Mouse (Mus musculus): ENCODE measurements around the gene Noxo1. TPM values are rescaled to one million over a fixed set of nuclear protein-coding genes. Genes with fewer than 3 reads are reported as not detected.
A peak's percentile ranks its signal among the peaks of the same experiment; 100 is the strongest.

The Noxo1 gene
- polyA plus RNA-seq, 1 experiment = 0.02 TPM

DNA sequence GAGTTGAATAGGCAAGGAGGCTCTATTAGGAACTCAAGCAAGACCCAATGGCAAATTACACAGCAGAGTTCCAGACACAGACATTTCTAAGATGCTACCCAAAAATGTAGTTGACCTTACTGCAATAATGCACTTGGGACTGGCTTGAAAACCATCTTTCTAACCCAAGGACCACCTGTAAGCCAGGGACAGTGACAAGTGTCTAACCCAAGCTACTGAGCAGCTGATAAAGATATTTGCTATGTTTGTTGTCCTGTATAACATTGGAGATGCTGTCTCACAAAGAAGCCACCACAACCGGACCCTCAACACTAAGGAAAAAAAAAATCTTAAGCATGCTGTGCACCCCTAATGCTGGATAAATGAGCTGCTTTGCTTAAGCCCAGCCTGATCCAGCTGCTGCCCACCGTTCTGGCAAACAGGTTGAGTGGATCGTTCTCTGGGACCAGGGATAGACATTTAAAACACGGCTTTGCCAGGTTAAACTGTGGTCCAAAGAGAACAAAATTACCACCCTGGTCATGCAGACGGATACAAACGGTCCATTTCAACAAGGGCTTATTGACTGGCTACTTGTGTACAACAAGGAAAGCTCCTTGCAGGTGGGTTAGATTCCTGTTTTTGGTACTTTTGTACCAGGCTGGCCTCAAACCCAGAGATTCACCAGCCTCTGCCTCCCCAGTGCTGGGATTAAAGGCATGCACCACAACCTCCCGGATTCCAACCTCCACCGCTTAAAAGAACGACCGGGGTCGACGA, 27.3 kb downstream of the Noxo1 start:
- H3K27me3 ChIP-seq (ENCODE audit: control insufficient read depth) = peaks cover 6% of the 10 kb centered on the region
- H3K36me3 ChIP-seq (ENCODE audit: control insufficient read depth) = peaks cover 22% of the 10 kb centered on the region
- no peak for TF ChIP-seq TAL1 (IDR thresholded peaks at IDR 0.05; ENCODE audit: low read length)
- TF ChIP-seq GATA1 (IDR thresholded peaks at IDR 0.05; ENCODE audit: low read length) = no peak
- H3K4me3 ChIP-seq (replicated peaks) = peak overlapping the region; percentile 77
- H3K4me1 ChIP-seq (ENCODE audit: control insufficient read depth) = peaks cover 57% of the 10 kb centered on the region
- H3K9me3 ChIP-seq (ENCODE audit: control insufficient read depth, low read length) = no peaks in the 10 kb centered on the region

- peaks cover 6% of the 10 kb centered on the region for H3K27me3 ChIP-seq (ENCODE audit: control insufficient read depth)
- H3K36me3 ChIP-seq (ENCODE audit: control insufficient read depth) = peaks cover 22% of the 10 kb centered on the region
- no peaks in the 10 kb centered on the region for H3K9me3 ChIP-seq (ENCODE audit: control insufficient read depth, low read length)
- peak overlapping the region; percentile 77 for H3K4me3 ChIP-seq (replicated peaks)
- peaks cover 52% of the 10 kb centered on the region for H3K4me1 ChIP-seq (ENCODE audit: control insufficient read depth)
- TF ChIP-seq TAL1 (IDR thresholded peaks at IDR 0.05; ENCODE audit: low read length) = no peak
- peak; percentile 31; the same call in 1 of the 2 replicates for TF ChIP-seq GATA1 (IDR thresholded peaks at IDR 0.05; ENCODE audit: low read length)
These were observed 27.8 kb downstream of the Noxo1 start for GRCm38 (mm10) chr17:24723881-24724180.

- H3K9me3 ChIP-seq (ENCODE audit: control insufficient read depth, low read length) = no peaks in the 10 kb centered on the region
- no peak for TF ChIP-seq GATA1 (IDR thresholded peaks at IDR 0.05; ENCODE audit: low read length)
- TF ChIP-seq TAL1 (IDR thresholded peaks at IDR 0.05; ENCODE audit: low read length) = no peak
- peak within 1 kb of the TSS; percentile 77 for H3K4me3 ChIP-seq (replicated peaks)
- H3K27me3 ChIP-seq (ENCODE audit: control insufficient read depth) = peaks cover 6% of the 10 kb centered on the region
- peaks cover 22% of the 10 kb centered on the region for H3K36me3 ChIP-seq (ENCODE audit: control insufficient read depth)
- H3K4me1 ChIP-seq (ENCODE audit: control insufficient read depth) = peaks cover 51% of the 10 kb centered on the region
These were observed 28.1 kb downstream of the Noxo1 start, which contains the start of gene Ndufb10 for GRCm38 (mm10) chr17:24724184-24724583. Gene Ndufb10, minus strand, starts transcription at chr17:24724478.

DNA sequence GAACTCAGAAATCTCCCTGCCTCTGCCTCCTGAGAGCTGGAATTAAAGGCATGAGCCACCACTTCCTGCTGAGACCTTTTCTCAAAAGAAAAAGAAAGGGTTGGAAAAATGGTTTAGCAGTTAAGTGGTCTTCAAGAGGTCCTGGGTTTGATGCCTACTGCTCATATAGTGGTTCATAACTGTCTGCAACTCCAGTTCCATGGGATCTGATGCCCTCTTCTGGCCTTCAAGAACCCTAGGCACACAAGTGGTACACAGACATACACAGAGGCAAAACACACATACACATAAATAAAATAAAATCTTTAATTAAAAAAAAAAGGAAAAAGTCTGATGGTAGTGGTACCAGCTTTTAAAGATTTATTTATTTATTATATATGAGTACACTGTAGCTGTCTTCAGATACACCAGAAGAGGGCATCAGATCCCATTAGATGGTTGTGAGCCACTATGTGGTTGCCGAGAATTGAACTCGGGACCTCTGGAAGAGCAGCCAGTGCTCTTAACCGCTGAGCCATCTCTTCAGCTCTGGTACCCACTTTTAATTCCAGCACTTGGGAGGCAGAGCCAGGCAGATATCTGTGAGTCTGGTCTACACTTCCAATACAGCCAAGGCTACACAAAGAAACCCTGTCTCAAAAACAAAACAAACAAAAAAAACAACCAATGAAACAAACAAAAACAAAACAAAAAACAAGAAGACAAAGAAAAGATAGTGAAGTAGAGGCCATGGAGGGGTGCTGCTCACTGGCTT, 29.8 kb downstream of the Noxo1 start:
- Histone ChIP-seq H3K36me3 (ENCODE audit: control insufficient read depth) (peaks cover 18% of the 10 kb centered on the region), H3K27me3 (ENCODE audit: control insufficient read depth) (peaks cover 6% of the 10 kb centered on the region), H3K4me3 (replicated peaks) (no peak overlapping the region), H3K4me1 (ENCODE audit: control insufficient read depth) (peaks cover 44% of the 10 kb centered on the region), H3K9me3 (ENCODE audit: control insufficient read depth, low read length) (no peaks in the 10 kb centered on the region)
- TF ChIP-seq GATA1 (IDR thresholded peaks at IDR 0.05; ENCODE audit: low read length) = no peak
- no peak for TF ChIP-seq TAL1 (IDR thresholded peaks at IDR 0.05; ENCODE audit: low read length)

- Histone ChIP-seq H3K9me3 (ENCODE audit: control insufficient read depth, low read length) (no peaks in the 10 kb centered on the region), H3K4me3 (replicated peaks) (no peak within 1 kb of the TSS), H3K27me3 (ENCODE audit: control insufficient read depth) (peaks cover 6% of the 10 kb centered on the region), H3K4me1 (ENCODE audit: control insufficient read depth) (peaks cover 29% of the 10 kb centered on the region), H3K36me3 (ENCODE audit: control insufficient read depth) (peaks cover 2% of the 10 kb centered on the region)
- no peak for TF ChIP-seq TAL1 (IDR thresholded peaks at IDR 0.05; ENCODE audit: low read length)
- no peak for TF ChIP-seq GATA1 (IDR thresholded peaks at IDR 0.05; ENCODE audit: low read length)
These were observed 31.6 kb downstream of the Noxo1 start, which contains the start of gene Rpl3l for GRCm38 (mm10) chr17:24727618-24728017. Gene Rpl3l, plus strand, starts transcription at chr17:24727820.

DNA sequence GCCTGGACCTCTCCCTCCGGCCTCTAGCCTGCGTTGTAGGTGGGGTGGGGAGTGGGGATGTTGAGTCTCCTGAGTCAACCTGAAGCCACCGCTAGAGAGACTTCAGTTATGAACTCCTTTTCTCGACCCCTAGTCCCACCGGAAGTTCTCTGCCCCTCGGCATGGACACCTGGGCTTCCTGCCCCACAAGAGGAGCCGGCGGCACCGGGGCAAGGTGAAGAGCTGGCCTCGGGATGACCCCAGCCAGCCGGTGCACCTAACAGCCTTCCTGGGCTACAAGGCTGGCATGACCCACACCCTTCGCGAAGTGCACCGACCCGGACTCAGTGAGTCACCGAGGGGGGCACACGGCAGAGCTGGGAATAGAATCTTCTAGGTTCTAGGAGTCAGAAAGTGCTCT, 32.1 kb downstream of the Noxo1 start:
- Histone ChIP-seq H3K9me3 (ENCODE audit: control insufficient read depth, low read length) (no peaks in the 10 kb centered on the region), H3K36me3 (ENCODE audit: control insufficient read depth) (no peaks in the 10 kb centered on the region), H3K4me3 (replicated peaks) (no peak overlapping the region), H3K4me1 (ENCODE audit: control insufficient read depth) (peaks cover 23% of the 10 kb centered on the region), H3K27me3 (ENCODE audit: control insufficient read depth) (peaks cover 6% of the 10 kb centered on the region)
- TF ChIP-seq TAL1 (IDR thresholded peaks at IDR 0.05; ENCODE audit: low read length) = no peak
- TF ChIP-seq GATA1 (IDR thresholded peaks at IDR 0.05; ENCODE audit: low read length) = no peak

GRCm38 (mm10) chr17:24729067-24729466, 33.0 kb downstream of the Noxo1 start:
- peaks cover 17% of the 10 kb centered on the region for H3K4me1 ChIP-seq (ENCODE audit: control insufficient read depth)
- no peak for TF ChIP-seq TAL1 (IDR thresholded peaks at IDR 0.05; ENCODE audit: low read length)
- TF ChIP-seq GATA1 (IDR thresholded peaks at IDR 0.05; ENCODE audit: low read length) = no peak
- no peaks in the 10 kb centered on the region for H3K9me3 ChIP-seq (ENCODE audit: control insufficient read depth, low read length)
- H3K36me3 ChIP-seq (ENCODE audit: control insufficient read depth) = no peaks in the 10 kb centered on the region
- no peak overlapping the region for H3K4me3 ChIP-seq (replicated peaks)
- H3K27me3 ChIP-seq (ENCODE audit: control insufficient read depth) = peaks cover 6% of the 10 kb centered on the region

DNA sequence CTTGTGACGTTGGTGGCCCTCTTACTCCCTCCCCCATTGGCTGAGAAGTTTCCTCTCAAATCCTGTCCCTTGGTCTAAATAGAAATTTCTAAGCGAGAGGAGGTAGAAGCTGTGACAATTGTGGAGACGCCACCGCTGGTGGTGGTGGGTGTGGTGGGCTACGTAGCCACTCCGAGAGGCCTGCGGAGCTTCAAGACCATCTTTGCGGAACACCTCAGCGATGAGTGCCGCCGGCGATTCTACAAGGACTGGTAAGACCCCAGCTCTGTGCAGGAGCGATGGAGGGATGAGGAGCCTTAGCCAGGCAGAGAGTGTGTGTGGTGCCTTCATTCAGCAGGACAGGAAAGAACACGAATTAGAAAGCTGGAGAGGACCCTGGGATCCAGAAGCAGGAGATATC, 34.8 kb downstream of the Noxo1 start:
- Histone ChIP-seq H3K4me1 (ENCODE audit: control insufficient read depth) (peaks cover 19% of the 10 kb centered on the region), H3K36me3 (ENCODE audit: control insufficient read depth) (no peaks in the 10 kb centered on the region), H3K4me3 (replicated peaks) (no peak overlapping the region), H3K9me3 (ENCODE audit: control insufficient read depth, low read length) (no peaks in the 10 kb centered on the region), H3K27me3 (ENCODE audit: control insufficient read depth) (peaks cover 6% of the 10 kb centered on the region)
- TF ChIP-seq GATA1 (IDR thresholded peaks at IDR 0.05; ENCODE audit: low read length) = no peak
- TF ChIP-seq TAL1 (IDR thresholded peaks at IDR 0.05; ENCODE audit: low read length) = no peak

GRCm38 (mm10) chr17:24732233-24732935, 36.4 kb downstream of the Noxo1 start:
- Histone ChIP-seq H3K4me1 (ENCODE audit: control insufficient read depth) (peaks cover 26% of the 10 kb centered on the region), H3K9me3 (ENCODE audit: control insufficient read depth, low read length) (no peaks in the 10 kb centered on the region), H3K4me3 (replicated peaks) (no peak overlapping the region), H3K36me3 (ENCODE audit: control insufficient read depth) (no peaks in the 10 kb centered on the region), H3K27me3 (ENCODE audit: control insufficient read depth) (peaks cover 6% of the 10 kb centered on the region)
- TF ChIP-seq GATA1 (IDR thresholded peaks at IDR 0.05; ENCODE audit: low read length) (no peak), TAL1 (IDR thresholded peaks at IDR 0.05; ENCODE audit: low read length) (no peak)

Data from erythroblast, embryonic 14.5 days (primary cell).